Mouse (Mus musculus) brain, embryonic 14.5 days (tissue): ENCODE measurements at regions not wholly inside any gene's neighbourhood (a gene's known extent, or its start where the extent isn't known, plus 50 kb on each side); places are given as distances from the start of the nearest gene placed in this dataset.

Experiments used
- DNase-seq: peaks from one replicate; pipeline ENCODE4 v3.0.0-alpha.2; 2011; ENCODE audit warnings: low read depth
- CTCF ChIP-seq: fragments of 200-500 bp; IDR thresholded peaks from 2 replicates; pipeline ENCODE4 v1.5.1; 2012; ENCODE audit warnings: inconsistent platforms, mild to moderate bottlenecking, moderate library complexity, borderline replicate concordance; ENCODE audit not compliant: insufficient read depth, insufficient read length; ENCODE audit errors: extremely low read depth
- POLR2A ChIP-seq: fragments of 200-500 bp; IDR thresholded peaks from 2 replicates; pipeline ENCODE4 v1.6.1; 2012; ENCODE audit warnings: mild to moderate bottlenecking, inconsistent platforms, borderline replicate concordance; ENCODE audit not compliant: poor library complexity, insufficient read depth, insufficient read length, severe bottlenecking; ENCODE audit errors: extremely low read depth

DNA sequence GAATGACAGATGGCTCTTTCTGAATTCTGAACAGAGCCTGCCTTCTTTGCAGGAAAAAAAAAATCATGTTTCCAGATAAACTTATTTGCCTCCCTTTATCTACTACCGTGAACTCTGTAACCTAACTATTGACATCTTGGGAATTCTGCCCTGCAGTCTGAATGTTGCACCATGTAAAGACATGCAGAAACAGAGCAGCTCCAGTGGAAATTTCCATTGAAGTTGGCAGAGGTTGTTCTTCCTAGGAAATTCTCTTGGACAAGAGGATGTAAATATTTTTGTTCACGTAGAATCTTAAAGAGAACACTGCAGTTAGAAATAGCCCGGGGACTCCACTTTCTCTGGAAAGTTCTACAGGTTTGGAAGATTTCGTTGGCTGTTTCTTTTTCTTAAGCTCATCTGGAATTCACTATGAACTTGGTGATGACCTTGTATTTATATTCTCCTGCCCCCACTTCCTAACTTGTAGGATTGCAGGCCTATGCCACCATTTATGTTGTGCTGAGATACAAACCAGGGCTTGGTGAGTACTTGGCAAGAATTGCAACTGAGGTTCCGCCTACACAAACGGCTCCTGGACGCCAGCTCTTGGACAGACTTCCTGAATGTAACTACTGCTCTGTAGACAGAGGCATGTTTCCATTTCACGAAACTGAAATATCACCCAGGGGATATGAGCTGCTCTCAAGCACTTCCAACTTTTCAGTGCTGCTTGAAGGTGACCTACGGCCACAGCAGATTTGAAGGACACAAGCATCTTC lies 202.7 kb upstream of the Mocs1 start:
- no peak for DNase-seq
- TF ChIP-seq CTCF (no peak), POLR2A (no peak)

DNA sequence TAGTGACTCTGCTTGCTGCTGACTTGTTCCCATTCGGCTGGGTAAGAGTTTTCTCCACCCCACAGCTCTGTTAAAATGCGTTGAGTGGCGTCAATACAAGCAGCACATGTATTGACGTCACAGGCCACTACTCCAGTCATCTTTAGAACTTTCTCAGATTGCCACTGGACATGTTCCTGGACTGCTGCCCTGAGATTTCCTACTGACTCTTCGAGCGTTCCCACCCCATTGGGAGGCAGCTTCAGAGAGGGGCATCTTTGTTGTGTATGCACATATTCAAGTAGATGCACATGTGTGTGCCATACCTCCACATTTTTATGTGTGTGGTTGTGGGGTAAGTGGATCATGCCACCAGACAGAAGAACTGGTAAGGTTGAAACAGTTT lies 202.2 kb upstream of the Mocs1 start:
- no peak for DNase-seq
- TF ChIP-seq POLR2A: no peak
- no peak for TF ChIP-seq CTCF

- TF ChIP-seq POLR2A (no peak), CTCF (no peak)
- peak; percentile 88 for DNase-seq
Observed at GRCm38 (mm10) chr17:49231287-49231686, 196.9 kb upstream of the Mocs1 start.

DNA sequence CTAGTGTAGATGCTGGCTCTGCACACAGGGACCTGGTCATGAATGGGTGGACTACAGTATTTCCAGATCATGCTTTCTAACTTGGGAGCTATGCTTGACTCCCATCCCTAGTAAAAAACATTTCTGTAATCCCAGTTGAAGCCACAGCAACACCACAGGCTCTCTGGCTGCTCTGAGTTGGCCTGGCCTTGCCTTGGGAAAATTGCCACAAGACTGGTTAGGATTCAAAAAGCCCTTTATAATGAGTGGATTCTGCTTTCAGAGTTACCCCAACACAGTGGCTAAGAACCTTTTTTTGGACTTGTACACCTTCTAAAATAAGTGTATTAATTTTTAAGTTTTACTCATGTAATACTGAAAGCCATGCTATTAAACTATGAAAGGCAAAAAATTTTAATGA lies 188.1 kb upstream of the Mocs1 start:
- TF ChIP-seq POLR2A: no peak
- TF ChIP-seq CTCF: no peak
- DNase-seq: no peak

DNA sequence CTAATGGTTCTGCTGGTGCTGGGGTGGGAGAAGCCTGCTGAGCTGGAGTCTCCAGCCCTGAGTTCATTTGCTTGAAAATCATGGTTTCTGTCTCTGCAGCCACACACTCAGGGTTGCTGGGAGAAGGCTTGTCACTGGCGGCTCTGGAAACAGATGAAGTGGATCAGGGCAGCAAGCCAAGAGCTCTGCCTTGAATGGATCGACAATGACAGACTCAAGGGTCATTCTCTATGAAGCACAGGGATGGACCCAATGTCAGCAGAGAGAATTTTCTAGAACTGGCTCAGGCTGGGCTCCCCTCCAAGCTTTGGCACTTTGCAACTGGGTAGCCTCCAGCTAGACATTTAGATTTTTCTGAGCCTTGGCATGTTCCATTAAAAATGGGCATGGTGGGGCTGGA lies 184.7 kb upstream of the Mocs1 start:
- TF ChIP-seq CTCF: no peak
- TF ChIP-seq POLR2A: no peak
- DNase-seq: peak; percentile 83

DNA sequence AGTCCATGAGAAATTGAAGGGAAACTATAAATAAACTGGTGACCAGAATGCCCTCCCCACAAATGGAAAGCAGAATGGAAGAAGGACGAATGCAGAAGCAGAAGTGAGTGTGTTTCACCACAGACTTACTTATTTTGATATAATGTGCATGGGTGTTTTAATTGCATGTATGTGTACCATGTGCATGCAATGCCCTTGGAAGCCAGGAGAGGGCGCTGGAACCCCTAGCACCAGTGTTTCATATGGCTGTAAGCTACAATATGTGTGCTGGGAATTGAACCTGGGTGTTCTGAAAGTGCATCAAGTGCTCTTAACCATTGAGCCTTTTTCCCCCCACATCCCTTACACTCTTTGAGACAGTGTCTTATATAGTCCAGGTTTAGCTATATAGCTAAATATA lies 183.1 kb upstream of the Mocs1 start:
- TF ChIP-seq POLR2A (no peak), CTCF (peak; percentile 15; the same call in 1 of the 2 replicates)
- no peak for DNase-seq

- peak; percentile 61 for DNase-seq
- no peak for TF ChIP-seq POLR2A
- no peak for TF ChIP-seq CTCF
Observed at GRCm38 (mm10) chr17:49247215-49247614, 180.9 kb upstream of the Mocs1 start.

- TF ChIP-seq POLR2A (no peak), CTCF (0 out of 2 replicates have a peak, but pooled peaks have one; percentile 3)
- DNase-seq: peak; percentile 79
Observed at GRCm38 (mm10) chr17:49250726-49251537, 177.2 kb upstream of the Mocs1 start.

- DNase-seq: peak; percentile 60
- TF ChIP-seq POLR2A: no peak
Observed at GRCm38 (mm10) chr17:49252271-49252670, 175.9 kb upstream of the Mocs1 start.

- TF ChIP-seq POLR2A (no peak), CTCF (peak; percentile 24; the same call in 1 of the 2 replicates)
- DNase-seq: no peak
Observed at GRCm38 (mm10) chr17:49258496-49258895, 169.7 kb upstream of the Mocs1 start.

GRCm38 (mm10) chr17:49262394-49262793 lies 165.8 kb upstream of the Mocs1 start:
- TF ChIP-seq CTCF (no peak), POLR2A (no peak)
- peak; percentile 78 for DNase-seq

GRCm38 (mm10) chr17:49266343-49266742 lies 161.8 kb upstream of the Mocs1 start:
- DNase-seq: peak; percentile 45
- TF ChIP-seq CTCF: peak; percentile 61; the same call in 1 of the 2 replicates
- no peak for TF ChIP-seq POLR2A

DNA sequence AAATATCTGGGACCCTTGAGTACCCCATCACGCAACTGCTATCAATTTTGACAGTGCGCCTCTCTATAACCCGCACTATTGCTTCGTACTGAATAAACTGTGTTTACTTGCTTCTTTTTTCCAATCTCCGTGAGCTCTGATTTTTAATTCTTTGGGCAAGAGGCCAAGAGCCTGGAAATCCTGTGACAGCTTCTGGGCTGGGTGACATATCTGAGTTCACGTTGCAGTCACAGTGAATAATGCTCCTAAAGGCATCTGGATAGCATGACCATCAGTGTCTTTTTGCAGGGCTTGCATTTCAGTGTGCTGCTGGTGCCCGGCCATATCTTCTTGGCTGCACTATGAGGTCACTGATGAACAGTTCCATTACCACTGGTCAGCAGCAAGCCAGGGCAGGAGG lies 158.2 kb upstream of the Mocs1 start:
- no peak for TF ChIP-seq POLR2A
- no peak for TF ChIP-seq CTCF
- DNase-seq: peak; percentile 63
